Mouse (Mus musculus): ENCODE results near the gene Sytl3.
A peak's percentile ranks its signal among the peaks of the same experiment; 100 is the strongest.

The Sytl3 gene

DNA sequence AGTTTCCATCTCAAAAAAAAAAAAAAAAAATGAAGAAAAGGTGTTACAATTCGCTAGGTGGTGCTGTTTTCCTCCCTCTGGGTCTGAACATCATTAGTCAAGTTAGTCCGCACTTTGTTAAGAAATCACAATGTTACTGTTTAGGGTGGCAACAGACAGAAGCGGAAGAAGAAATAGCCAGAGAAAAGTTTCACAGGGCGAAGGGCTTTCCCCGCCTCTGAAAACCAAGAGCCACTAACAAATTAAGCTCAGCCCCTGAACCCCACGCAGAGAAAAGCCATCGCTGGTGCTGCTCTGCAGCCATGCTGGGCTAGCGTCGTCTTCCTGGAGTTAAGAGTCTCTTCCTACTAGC, 119.4 kb downstream of the Sytl3 start:
- DNase-seq (ENCODE audit: low spot score in 2 of 2): peak; percentile 84 to 88

DNA sequence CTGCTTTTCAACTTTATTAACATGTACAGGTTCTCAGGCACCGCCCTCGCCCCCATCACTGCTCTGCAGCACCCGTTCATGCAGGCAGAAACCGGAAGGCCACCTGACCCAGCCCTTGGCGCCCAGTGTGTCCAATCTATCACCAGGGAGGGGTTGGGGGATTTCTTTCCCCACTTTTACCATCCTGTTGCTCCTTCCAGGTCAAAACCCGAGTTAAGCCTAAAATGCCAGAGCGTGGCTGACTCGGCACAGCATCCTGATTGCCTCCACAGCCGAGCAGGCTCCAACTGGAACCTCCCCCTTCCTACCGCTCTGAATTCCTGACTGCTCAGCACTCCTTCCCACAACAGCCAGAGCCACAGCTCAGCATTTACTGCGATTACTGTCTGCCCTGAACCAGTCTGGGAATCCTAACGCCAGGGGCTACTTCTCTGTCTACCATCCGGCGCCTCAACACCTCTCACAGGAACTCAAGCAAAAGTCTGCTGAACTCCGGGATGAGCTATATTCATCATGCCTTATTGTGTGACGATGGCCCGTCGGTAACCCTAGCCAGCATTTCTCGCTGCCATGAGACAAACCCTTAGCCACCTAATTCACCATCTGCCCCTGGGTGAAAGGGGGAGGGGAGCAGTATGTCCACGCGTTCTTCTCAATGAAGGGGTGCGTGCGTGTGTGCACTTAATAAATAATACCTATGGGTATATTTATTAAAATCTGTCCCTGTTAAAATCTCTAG, 120.0 kb downstream of the Sytl3 start:
- peak; percentile 72 to 74 for DNase-seq (ENCODE audit: low spot score in 2 of 2)

DNA sequence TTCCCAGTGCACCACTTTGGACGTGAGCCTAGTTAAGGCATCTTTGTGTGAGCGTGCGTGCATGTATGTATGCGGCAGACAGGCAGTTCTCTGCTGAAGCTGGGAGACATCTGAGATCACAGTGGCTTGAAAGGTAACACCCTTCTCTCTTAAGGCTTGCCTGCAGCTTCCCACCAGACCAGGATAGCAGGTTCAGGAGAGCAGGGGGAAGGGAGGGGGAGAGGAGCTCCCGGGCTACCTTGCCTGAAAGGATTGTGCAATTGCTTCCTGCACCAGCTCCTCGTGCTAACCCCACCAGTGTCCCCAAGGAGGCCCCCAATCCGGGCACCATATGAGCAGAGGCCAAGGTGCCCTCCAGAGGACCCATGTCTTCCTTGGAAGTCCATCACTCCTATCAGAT, 120.7 kb downstream of the Sytl3 start:
- DNase-seq (ENCODE audit: low spot score in 2 of 2): no peak

DNA sequence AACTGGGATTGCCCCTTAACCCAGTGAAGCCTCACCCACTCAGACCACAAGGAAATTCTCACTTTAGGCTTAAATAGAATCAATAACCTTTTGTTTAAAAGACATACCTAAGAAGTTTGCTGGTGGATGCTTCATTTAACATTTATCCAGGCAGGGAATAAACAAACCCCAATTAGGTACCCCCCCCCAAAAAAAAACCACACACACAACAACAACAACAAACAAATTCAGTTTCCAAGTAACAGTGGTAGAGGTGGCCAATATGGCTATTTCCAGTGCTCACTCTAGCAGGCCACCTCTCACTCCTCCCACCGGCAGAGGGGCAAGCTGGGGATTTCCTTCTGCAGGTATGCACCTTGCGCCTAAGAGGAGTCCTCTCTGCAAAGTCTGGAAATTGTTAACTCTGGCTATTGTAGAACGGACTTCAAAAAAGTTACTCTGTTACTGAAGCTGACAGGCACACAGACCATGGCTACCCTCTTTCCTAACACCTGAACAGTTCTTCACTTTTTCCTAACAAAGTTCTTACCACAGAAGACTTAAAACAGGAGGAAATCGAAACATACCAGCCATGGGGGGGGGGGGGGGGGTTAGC, 121.7 kb downstream of the Sytl3 start:
- DNase-seq (ENCODE audit: low spot score in 2 of 2): peak; percentile 42 to 43

DNA sequence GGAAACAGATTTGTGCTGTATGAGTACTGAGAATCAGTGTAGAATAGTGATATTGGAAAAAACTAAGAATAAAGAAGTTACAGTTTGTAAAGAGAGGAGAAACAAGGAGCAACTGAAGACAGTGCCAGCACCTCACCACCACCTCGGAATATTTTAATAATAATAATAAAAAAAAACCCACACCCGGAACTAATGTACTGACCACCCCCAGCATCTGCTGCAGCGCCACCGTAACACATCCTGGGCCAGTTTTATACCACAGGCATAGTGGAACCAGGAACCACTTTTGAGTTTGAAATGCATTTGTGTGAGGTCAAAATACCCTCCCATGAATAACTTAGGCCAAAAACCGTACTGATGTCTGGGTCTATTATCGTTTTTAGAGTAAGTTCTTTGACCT, 122.4 kb downstream of the Sytl3 start:
- DNase-seq (ENCODE audit: low spot score in 2 of 2): no peak

DNA sequence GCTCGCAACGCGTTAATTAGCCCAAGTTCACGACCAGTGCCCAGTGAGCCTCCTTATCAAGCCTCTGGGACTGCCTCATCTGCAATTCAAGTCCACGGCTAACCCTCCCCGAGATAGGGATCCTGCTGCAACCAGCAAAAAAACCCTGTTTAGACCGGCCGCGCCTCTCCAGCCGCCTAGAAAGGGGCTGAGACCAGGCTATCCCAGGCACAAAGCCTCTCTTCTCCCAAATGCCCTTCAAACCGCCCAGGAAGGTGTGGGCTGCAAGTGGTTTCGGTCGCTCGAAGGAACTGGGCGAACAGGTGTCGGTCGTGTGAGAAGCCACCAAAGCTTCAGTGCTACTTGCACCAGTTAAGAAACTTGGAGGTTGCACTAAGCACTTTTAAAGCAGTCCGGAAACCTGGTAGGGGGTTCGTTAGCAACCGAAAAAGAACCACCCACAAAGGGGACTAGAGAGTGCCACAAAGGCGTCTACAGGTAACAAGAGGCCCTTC, 123.2 kb downstream of the Sytl3 start:
- DNase-seq (ENCODE audit: low spot score in 2 of 2): peak; percentile 66

DNA sequence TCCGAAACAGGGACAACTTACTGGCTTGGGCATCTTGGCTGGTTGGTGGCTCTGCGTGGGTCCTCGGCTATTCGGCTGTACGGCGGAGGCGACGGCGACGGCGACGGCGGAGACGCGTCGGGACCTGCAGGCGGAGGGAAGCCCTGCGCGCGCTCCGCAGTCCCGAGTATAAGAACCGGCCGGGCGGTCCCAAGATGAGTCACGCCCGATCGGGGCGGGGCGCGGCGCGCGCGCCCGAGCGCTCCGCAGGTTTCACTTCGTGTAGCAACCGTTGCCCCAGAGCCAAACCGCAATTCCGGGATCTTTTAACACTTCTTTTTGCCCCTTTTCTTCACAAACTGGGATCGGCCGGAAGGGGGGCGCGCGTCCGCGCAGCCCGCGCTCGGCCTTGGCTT, 123.7 kb downstream of the Sytl3 start, which contains the start of gene Ezr:
Gene Ezr, minus strand, starts transcription at position 174 of the 395 bp plus-strand sequence.
- peak; percentile 92 to 95 for DNase-seq (ENCODE audit: low spot score in 2 of 2)

DNA sequence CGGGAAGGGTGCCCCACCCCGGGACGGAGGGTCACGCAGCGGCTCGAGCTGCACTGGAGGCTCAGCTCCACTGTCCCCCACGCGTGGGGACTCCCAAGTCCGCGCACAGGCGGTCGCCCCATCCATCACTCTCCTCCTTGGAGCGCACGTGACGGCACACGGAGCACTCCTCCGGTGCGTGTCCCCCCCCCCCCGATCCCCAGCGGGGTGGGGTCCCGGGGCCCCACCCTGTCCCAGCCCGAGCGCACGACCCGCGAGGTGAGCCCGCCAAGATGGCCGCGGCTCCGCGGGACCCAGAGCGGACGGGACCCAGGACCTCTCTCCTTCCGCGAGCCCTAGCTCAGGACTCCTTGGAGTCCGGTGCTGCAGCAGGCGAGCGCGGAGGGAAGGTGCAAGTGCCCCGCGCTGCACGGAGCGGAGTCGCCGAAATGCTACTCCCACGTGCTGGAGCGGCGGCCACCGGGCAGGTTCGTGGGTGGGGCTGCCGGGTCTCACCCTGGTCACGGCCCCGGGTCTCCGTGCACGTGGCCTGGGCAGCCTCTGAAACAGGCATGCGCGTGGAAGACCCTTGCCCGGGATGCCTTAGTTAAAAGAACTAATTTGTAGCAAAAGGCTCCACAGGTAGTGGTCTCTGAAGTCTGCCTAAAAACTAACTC, 124.2 kb downstream of the Sytl3 start:
- peak; percentile 44 to 54 for DNase-seq (ENCODE audit: low spot score in 2 of 2)

DNA sequence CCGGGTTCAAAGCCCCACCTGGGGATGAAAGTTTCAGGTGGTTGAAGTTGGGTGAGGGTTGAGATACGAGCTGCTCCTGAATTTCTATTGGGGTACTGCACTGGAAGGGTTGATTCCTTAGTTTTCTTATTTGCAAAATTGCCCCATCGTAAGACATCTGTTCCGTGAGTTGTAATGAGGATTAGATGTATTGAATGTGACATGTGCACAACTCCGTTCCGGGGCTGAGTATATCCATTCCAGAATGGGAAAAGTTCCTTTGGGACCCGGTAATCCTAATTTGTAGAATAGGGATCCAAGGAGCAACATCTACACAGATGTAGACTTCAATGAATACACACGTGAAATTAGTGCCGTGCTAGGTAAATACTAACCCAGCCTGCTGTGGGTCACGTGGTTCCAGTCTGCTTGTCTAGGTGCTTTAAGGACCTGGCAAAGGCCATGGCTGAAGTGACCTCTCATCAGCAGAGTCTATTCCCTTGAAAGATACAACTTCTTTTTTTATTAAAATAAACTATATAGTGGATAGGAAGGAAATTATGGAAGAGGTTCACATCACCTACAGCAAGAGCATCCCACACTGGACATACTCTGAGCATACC, 125.0 kb downstream of the Sytl3 start:
- no peak for DNase-seq (ENCODE audit: low spot score in 2 of 2)

DNA sequence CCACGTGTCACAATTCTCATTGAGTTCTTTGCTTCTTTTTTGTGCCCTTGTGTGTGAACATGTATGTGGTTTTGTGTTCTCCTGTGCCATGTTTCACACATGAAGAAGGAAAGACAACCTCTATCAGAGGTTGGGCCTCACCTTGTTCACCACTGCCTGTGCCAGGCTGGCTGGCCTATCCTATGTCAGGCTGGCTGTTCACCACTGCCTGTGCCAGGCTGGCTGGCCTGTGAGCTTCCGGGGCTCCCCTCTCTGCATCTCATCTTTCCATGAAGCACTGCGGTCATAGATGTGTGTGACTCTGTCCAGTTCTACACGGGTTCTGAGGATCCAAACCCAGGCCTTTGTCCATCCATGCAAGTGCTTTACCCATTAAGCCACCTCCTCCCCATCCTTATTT, 128.3 kb downstream of the Sytl3 start:
- DNase-seq (ENCODE audit: low spot score in 2 of 2): no peak
